Mouse (Mus musculus): ENCODE results near the gene Setd1b. TPM values are rescaled to one million over a fixed set of nuclear protein-coding genes. Genes with fewer than 3 reads are reported as not detected.

Gene Setd1b
- 3.4 and 3.8 TPM in 2 replicates for polyA plus RNA-seq (2015; fragmentation: Nextera tagmentation; extraction: Ambion mirVana)

- Histone ChIP-seq H3K4me1 (replicated peaks) (peaks cover 70% of the 10 kb centered on the region), H3K9ac (peak within 1 kb of the TSS; percentile 100), H3K36me3 (peaks cover 36% of the 10 kb centered on the region), H3K4me3 (replicated peaks) (peak within 1 kb of the TSS; percentile 96), H3K27ac (peak within 1 kb of the TSS; percentile 99), H3K4me2 (peak within 1 kb of the TSS; percentile 100), H3K27me3 (no peaks in the 10 kb centered on the region), H3K9me3 (replicated peaks) (no peaks in the 10 kb centered on the region)
- DNase-seq (peak; percentile 67), ATAC-seq (ENCODE audit: low read depth) (peak; percentile 29)
- under 1% methylated on average over 67 of the region's 103 CpGs for WGBS (ENCODE audit: insufficient replicate concordance)
Measured at GRCm38 (mm10) chr5:123142161-123143157, at the start of gene Setd1b. TSS of gene Setd1b (plus strand) at chr5:123142193.

- WGBS (ENCODE audit: insufficient replicate concordance): 35% methylated on average over 14 of the region's 14 CpGs
- DNase-seq: peak; percentile 77
- H3K9ac ChIP-seq: peak overlapping the region; percentile 75
- H3K4me3 ChIP-seq (replicated peaks): peak overlapping the region; percentile 38
- H3K27me3 ChIP-seq: no peaks in the 10 kb centered on the region
- H3K4me1 ChIP-seq (replicated peaks): peaks cover 83% of the 10 kb centered on the region
- H3K36me3 ChIP-seq: peaks cover 31% of the 10 kb centered on the region
- no peaks in the 10 kb centered on the region for H3K9me3 ChIP-seq (replicated peaks)
- peak overlapping the region; percentile 99 for H3K27ac ChIP-seq
- peak; percentile 84 for ATAC-seq (ENCODE audit: low read depth)
- H3K4me2 ChIP-seq: peak overlapping the region; percentile 78
Measured at GRCm38 (mm10) chr5:123093077-123093633, 48.8 kb upstream of the Setd1b start.

GRCm38 (mm10) chr5:123094238-123094991 lies 47.6 kb upstream of the Setd1b start:
- 37% methylated on average over 25 of the region's 25 CpGs for WGBS (ENCODE audit: insufficient replicate concordance)
- peak overlapping the region; percentile 78 for H3K4me2 ChIP-seq

GRCm38 (mm10) chr5:123096299-123096698 lies 45.7 kb upstream of the Setd1b start:
- 83% methylated on average over 8 of the region's 8 CpGs for WGBS (ENCODE audit: insufficient replicate concordance)
- ATAC-seq (ENCODE audit: low read depth) (no peak), DNase-seq (no peak)
- peaks cover 62% of the 10 kb centered on the region for H3K4me1 ChIP-seq (replicated peaks)
- H3K9me3 ChIP-seq (replicated peaks): no peaks in the 10 kb centered on the region
- no peak overlapping the region for H3K4me2 ChIP-seq
- no peaks in the 10 kb centered on the region for H3K27me3 ChIP-seq
- peaks cover 48% of the 10 kb centered on the region for H3K36me3 ChIP-seq
- no peak overlapping the region for H3K9ac ChIP-seq
- peak overlapping the region; percentile 99 for H3K27ac ChIP-seq
- H3K4me3 ChIP-seq (replicated peaks): no peak overlapping the region

More at GRCm38 (mm10) chr5:123094238-123094991, 47.6 kb upstream of the Setd1b start:
- Histone ChIP-seq H3K36me3 (peaks cover 32% of the 10 kb centered on the region), H3K9me3 (replicated peaks) (no peaks in the 10 kb centered on the region), H3K9ac (peak overlapping the region; percentile 75), H3K27me3 (no peaks in the 10 kb centered on the region), H3K4me1 (replicated peaks) (peaks cover 81% of the 10 kb centered on the region), H3K27ac (peak overlapping the region; percentile 99), H3K4me3 (replicated peaks) (peak overlapping the region; percentile 38)
- ATAC-seq (ENCODE audit: low read depth) (peak; percentile 86), DNase-seq (peak; percentile 83)

GRCm38 (mm10) chr5:123098487-123098886 lies 43.5 kb upstream of the Setd1b start:
- Histone ChIP-seq H3K27ac (peak overlapping the region; percentile 67), H3K9me3 (replicated peaks) (no peaks in the 10 kb centered on the region), H3K36me3 (peaks cover 68% of the 10 kb centered on the region), H3K4me3 (replicated peaks) (no peak overlapping the region), H3K4me2 (no peak overlapping the region), H3K9ac (no peak overlapping the region), H3K4me1 (replicated peaks) (peaks cover 54% of the 10 kb centered on the region), H3K27me3 (no peaks in the 10 kb centered on the region)
- DNase-seq (no peak), ATAC-seq (ENCODE audit: low read depth) (no peak)
- 70% methylated on average over 2 of the region's 2 CpGs for WGBS (ENCODE audit: insufficient replicate concordance)

- Histone ChIP-seq H3K27ac (no peak overlapping the region), H3K4me1 (replicated peaks) (peaks cover 15% of the 10 kb centered on the region), H3K9ac (no peak overlapping the region), H3K9me3 (replicated peaks) (no peaks in the 10 kb centered on the region), H3K36me3 (peaks cover 99% of the 10 kb centered on the region), H3K4me3 (replicated peaks) (no peak overlapping the region), H3K4me2 (no peak overlapping the region), H3K27me3 (no peaks in the 10 kb centered on the region)
- ATAC-seq (ENCODE audit: low read depth) (0 out of 2 replicates have a peak, but pooled peaks have one; percentile 16), DNase-seq (no peak)
- 59% methylated on average over 7 of the region's 7 CpGs for WGBS (ENCODE audit: insufficient replicate concordance)
Measured at GRCm38 (mm10) chr5:123102376-123102775, 39.6 kb upstream of the Setd1b start.

- H3K9ac ChIP-seq: no peak overlapping the region
- H3K36me3 ChIP-seq: peaks cover 87% of the 10 kb centered on the region
- peak overlapping the region; percentile 23; the same call in 1 of the 2 replicates for H3K27ac ChIP-seq
- peaks cover 13% of the 10 kb centered on the region for H3K4me1 ChIP-seq (replicated peaks)
- H3K27me3 ChIP-seq: no peaks in the 10 kb centered on the region
- 78% methylated on average over 8 of the region's 8 CpGs for WGBS (ENCODE audit: insufficient replicate concordance)
- no peaks in the 10 kb centered on the region for H3K9me3 ChIP-seq (replicated peaks)
- DNase-seq (no peak), ATAC-seq (ENCODE audit: low read depth) (no peak)
- H3K4me3 ChIP-seq (replicated peaks): no peak overlapping the region
- no peak overlapping the region for H3K4me2 ChIP-seq
Measured at GRCm38 (mm10) chr5:123103556-123103955, 38.4 kb upstream of the Setd1b start.

- DNase-seq (no peak), ATAC-seq (ENCODE audit: low read depth) (no peak)
- Histone ChIP-seq H3K4me3 (replicated peaks) (no peak overlapping the region), H3K27me3 (no peaks in the 10 kb centered on the region), H3K4me1 (replicated peaks) (peaks cover 23% of the 10 kb centered on the region), H3K9me3 (replicated peaks) (no peaks in the 10 kb centered on the region), H3K27ac (no peak overlapping the region), H3K4me2 (no peak overlapping the region), H3K36me3 (peaks cover 81% of the 10 kb centered on the region), H3K9ac (no peak overlapping the region)
- WGBS (ENCODE audit: insufficient replicate concordance): 82% methylated on average over 6 of the region's 6 CpGs
Measured at GRCm38 (mm10) chr5:123104769-123105168, 37.2 kb upstream of the Setd1b start.

- H3K4me3 ChIP-seq (replicated peaks): no peak overlapping the region
- no peaks in the 10 kb centered on the region for H3K27me3 ChIP-seq
- no peak overlapping the region for H3K9ac ChIP-seq
- no peak for ATAC-seq (ENCODE audit: low read depth)
- no peak overlapping the region for H3K4me2 ChIP-seq
- 62% methylated on average over 13 of the region's 13 CpGs for WGBS (ENCODE audit: insufficient replicate concordance)
- H3K36me3 ChIP-seq: peaks cover 59% of the 10 kb centered on the region
- no peak for DNase-seq
- H3K9me3 ChIP-seq (replicated peaks): no peaks in the 10 kb centered on the region
- peaks cover 15% of the 10 kb centered on the region; the same call in 1 of the 2 replicates for H3K4me1 ChIP-seq (replicated peaks)
- no peak overlapping the region for H3K27ac ChIP-seq
Measured at GRCm38 (mm10) chr5:123109452-123110203, 32.4 kb upstream of the Setd1b start.

- Histone ChIP-seq H3K36me3 (peaks cover 59% of the 10 kb centered on the region), H3K9me3 (replicated peaks) (no peaks in the 10 kb centered on the region), H3K27ac (no peak overlapping the region), H3K27me3 (no peaks in the 10 kb centered on the region), H3K4me3 (replicated peaks) (no peak overlapping the region), H3K4me2 (no peak overlapping the region), H3K9ac (no peak overlapping the region), H3K4me1 (replicated peaks) (peaks cover 15% of the 10 kb centered on the region; the same call in 1 of the 2 replicates)
- ATAC-seq (ENCODE audit: low read depth) (no peak), DNase-seq (no peak)
- WGBS (ENCODE audit: insufficient replicate concordance): 88% methylated on average over 13 of the region's 13 CpGs
Measured at GRCm38 (mm10) chr5:123110296-123110721, 31.7 kb upstream of the Setd1b start.
